Mouse (Mus musculus): ENCODE results near the gene Atp7a. TPM values are rescaled to one million over a fixed set of nuclear protein-coding genes. Genes with fewer than 3 reads are reported as not detected.

Gene Atp7a
- 16.5 TPM for polyA plus RNA-seq (2017; shearing (Covaris generic))

DNA sequence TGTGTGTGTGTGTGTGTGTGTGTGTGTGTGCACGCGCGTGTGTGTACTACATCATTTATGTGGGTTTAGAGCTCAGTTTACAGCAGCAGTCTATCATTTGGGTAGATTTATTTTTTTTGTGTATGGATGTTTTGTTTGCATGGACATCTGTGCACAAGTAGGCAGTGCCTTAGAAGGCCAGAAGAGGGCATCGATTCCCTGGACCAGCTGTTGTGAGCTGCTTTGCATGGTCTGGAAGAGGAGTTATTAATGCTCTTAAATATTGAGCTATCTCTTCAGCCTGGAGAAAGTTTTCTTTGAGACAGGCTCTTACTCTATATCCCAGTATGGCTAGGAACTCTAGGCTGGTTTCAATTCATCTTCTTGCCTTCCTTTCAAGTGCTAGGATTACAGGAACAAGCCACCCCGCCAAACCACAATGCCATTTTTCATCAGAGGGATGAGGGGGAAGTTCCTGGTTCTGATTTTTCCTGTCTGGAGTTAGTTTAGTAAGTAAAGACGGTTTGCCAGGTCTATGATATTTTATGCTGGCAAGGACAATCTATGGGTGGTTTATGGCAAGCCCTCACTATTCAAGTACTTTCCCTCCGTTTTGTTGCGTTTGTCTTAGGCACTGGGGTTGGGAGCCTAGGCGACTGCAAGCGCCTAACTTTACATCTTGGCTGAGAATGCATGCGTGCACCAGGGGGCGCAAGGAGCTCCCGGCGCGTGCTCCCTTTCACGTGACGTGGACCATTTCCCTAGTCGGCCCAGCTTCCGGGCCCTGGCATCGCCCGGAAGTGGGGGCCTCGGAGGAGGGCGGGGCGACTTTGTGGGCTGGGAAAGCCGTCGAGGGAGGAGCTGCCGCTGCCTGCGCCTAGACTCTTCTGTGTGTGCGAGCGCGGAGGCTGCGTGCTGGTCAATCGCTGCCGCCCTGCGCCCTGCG lies at the start of gene Atp7a:
Gene Atp7a, plus strand, starts transcription at position 859 of the 925 bp plus-strand sequence.

DNA sequence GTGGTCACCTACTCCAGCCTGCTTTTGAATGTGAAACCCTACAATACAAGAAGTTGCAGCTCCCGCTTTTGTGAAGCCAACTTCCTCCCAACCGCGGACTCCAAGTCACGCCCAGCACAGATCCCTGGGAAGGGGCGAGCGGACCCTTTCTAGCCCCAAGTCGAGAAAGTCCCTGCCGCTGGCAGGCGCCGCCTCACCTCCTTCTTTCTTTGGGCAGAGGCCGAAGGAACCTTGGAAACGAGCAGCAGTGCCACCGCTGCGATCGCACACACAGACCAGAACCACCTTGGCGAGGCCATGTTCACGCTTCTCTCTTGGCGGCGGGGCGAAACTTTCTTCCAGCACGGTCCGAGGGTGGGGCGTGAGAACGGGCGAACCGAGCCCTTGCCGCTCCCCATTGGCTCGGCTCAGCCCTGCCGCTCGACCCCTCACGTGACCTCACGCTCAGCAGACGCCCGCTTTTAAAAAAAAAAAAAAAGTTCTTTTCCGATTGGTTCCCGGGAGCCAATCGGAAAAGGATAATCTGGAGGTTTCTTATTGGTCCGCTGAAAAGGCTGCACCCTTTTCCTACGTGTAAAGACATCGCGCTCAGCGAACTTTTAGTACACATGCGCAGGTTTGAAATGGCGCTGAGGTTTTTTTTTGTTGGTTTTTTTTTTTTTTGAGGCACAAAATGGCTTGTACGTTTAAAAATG lies 15.5 kb upstream of the Atp7a start, which contains the start of gene Magt1:
Gene Magt1, minus strand, starts transcription at position 442 of the 695 bp plus-strand sequence.

DNA sequence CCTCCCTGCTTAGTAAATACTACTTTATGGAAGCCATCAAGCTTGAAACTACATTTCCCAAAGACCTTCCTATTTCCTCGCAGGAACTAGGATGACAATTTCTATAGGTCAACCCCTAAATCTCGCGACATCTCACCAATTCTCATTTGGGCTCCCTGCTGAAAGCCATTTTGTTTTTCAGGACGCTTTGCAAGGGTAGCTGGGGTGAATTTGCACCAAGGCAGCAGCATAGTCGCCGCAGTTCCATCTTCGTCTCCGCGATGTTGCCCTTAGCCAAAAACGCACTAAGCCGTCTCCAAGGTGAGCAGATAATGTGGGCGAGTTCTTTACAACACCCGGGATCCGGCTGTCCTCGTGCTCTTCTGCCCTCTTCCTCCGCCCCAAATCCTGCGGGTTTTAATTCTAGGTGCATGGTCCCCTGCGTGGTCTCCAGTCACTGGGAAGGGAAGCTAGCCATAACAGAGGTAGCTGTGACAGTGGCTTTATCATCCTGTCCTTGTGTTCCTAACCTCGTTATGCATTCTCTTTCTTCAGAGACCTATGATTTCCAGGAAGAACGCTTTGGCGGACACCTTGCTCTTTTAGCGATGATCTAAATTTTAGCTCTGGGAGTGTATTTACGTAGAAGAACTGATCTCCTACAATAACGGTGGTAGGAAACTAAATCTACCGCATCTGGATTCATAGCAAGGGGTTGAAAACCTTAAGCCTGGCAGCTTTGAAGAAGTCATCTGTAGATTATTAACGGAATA lies 11.3 kb upstream of the Atp7a start, which contains the start of gene Cox7b:
Gene Cox7b, plus strand, starts transcription at position 130 of the 752 bp plus-strand sequence.

DNA sequence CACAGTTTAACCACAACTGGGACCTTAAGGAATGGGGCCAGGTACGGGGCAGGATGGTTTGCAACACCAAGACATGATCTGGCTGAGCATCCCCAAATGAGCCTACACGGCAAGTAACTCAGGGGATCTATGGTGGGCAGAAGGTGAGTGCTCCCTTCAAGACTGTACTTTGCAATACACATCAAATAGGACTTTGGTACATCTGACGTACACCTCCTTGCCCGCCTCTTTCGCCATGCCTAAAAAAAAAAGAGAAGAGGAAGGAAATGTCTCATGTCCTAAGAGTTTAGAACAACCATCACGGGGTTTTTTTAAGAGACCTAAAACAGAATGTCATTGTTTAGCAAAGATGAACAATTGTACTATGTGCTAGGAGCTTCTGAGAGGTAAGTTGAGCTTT lies 115.9 kb downstream of the Atp7a start, which contains the start of gene Tlr13:
Gene Tlr13, plus strand, starts transcription at position 269 of the 400 bp plus-strand sequence.

Other genes with a start within 250 kb of the Atp7a start
- 212 TPM for gene Atrx, start 97.9 kb upstream of the Atp7a start, polyA plus RNA-seq (2017; shearing (Covaris generic))
- gene Magt1, start 15.4 kb upstream of the Atp7a start, polyA plus RNA-seq (2017; shearing (Covaris generic)), result 36.2 TPM
- 173 TPM for gene Cox7b, start 11.6 kb upstream of the Atp7a start, polyA plus RNA-seq (2017; shearing (Covaris generic))
- not detected for gene Tlr13, start 115.9 kb downstream of the Atp7a start, polyA plus RNA-seq (2017; shearing (Covaris generic))
- gene Pgk1, start 159.8 kb downstream of the Atp7a start, polyA plus RNA-seq (2017; shearing (Covaris generic)), result 92.0 TPM
- 18.6 TPM for gene Taf9b, start 193.9 kb downstream of the Atp7a start, polyA plus RNA-seq (2017; shearing (Covaris generic))
- gene Fnd3c2, start 228.1 kb downstream of the Atp7a start, polyA plus RNA-seq (2017; shearing (Covaris generic)), result not detected

All from naive thymus-derived CD4-positive, alpha-beta T cell, adult 5 months (primary cell).